Mouse (Mus musculus): ENCODE measurements around the gene Iqce.

Gene Iqce

GRCm38 (mm10) chr5:140662741-140663592 lies 39.2 kb downstream of the Iqce start:
- Histone ChIP-seq H3K36me3 (ENCODE audit: insufficient read depth, low read length) (peaks cover 16% of the 10 kb centered on the region), H3K4me3 (replicated peaks; ENCODE audit: low read length) (peak overlapping the region; percentile 52), H3K9me3 (ENCODE audit: low read length) (peaks cover 5% of the 10 kb centered on the region), H3K27me3 (ENCODE audit: insufficient read depth, low read length) (peaks cover 12% of the 10 kb centered on the region), H3K4me1 (replicated peaks; ENCODE audit: low read depth, low read length) (peaks cover 36% of the 10 kb centered on the region)
- TF ChIP-seq CTCF (conservative IDR thresholded peaks at IDR 0.05; ENCODE audit: low read length) = no peak
- TF ChIP-seq POU5F1 (IDR thresholded peaks at IDR 0.05; ENCODE audit: borderline replicate concordance, low read length) = no peak
- no peak for TF ChIP-seq NANOG (IDR thresholded peaks at IDR 0.05; ENCODE audit: borderline replicate concordance, low read length)

- TF ChIP-seq CTCF (conservative IDR thresholded peaks at IDR 0.05; ENCODE audit: low read length) = no peak
- no peak for TF ChIP-seq POU5F1 (IDR thresholded peaks at IDR 0.05; ENCODE audit: borderline replicate concordance, low read length)
- Histone ChIP-seq H3K27me3 (ENCODE audit: insufficient read depth, low read length) (peaks cover 12% of the 10 kb centered on the region), H3K36me3 (ENCODE audit: insufficient read depth, low read length) (peaks cover 11% of the 10 kb centered on the region), H3K4me3 (replicated peaks; ENCODE audit: low read length) (peak overlapping the region; percentile 52), H3K4me1 (replicated peaks; ENCODE audit: low read depth, low read length) (peaks cover 36% of the 10 kb centered on the region), H3K9me3 (ENCODE audit: low read length) (no peaks in the 10 kb centered on the region)
Observed at GRCm38 (mm10) chr5:140661875-140662643, 40.1 kb downstream of the Iqce start.

- H3K4me3 ChIP-seq (replicated peaks; ENCODE audit: low read length) = 0 out of 2 replicates have a peak overlapping the region, but pooled peaks have one; percentile 52
- peaks cover 36% of the 10 kb centered on the region for H3K4me1 ChIP-seq (replicated peaks; ENCODE audit: low read depth, low read length)
- TF ChIP-seq CTCF (conservative IDR thresholded peaks at IDR 0.05; ENCODE audit: low read length) = no peak
- no peak for TF ChIP-seq NANOG (IDR thresholded peaks at IDR 0.05; ENCODE audit: borderline replicate concordance, low read length)
- no peak for TF ChIP-seq POU5F1 (IDR thresholded peaks at IDR 0.05; ENCODE audit: borderline replicate concordance, low read length)
- H3K9me3 ChIP-seq (ENCODE audit: low read length) = no peaks in the 10 kb centered on the region
- H3K36me3 ChIP-seq (ENCODE audit: insufficient read depth, low read length) = peaks cover 10% of the 10 kb centered on the region
- H3K27me3 ChIP-seq (ENCODE audit: insufficient read depth, low read length) = peaks cover 12% of the 10 kb centered on the region
Observed at GRCm38 (mm10) chr5:140661427-140661826, 40.8 kb downstream of the Iqce start.

DNA sequence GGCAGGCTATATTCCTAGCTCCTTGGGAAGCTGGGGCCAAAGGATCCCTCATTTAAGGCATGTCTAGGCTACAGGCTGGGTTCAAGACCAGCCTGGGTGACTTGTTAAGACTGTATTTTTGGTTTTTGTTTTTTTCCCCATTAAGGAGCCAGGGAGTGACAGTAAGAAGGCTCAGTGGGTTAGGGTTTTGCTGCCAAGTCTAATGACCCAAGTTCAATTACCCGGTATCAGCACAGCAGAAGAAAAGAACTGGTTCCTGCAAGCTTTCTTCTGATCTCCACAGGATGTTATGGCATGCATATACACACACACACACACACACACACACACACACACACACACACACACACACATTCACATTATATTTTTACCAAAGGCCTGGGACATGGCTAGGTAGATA lies 41.8 kb downstream of the Iqce start:
- H3K4me3 ChIP-seq (replicated peaks; ENCODE audit: low read length) = no peak overlapping the region
- H3K36me3 ChIP-seq (ENCODE audit: insufficient read depth, low read length) = peaks cover 10% of the 10 kb centered on the region; the same call in 1 of the 2 replicates
- H3K9me3 ChIP-seq (ENCODE audit: low read length) = no peaks in the 10 kb centered on the region
- no peak for TF ChIP-seq CTCF (conservative IDR thresholded peaks at IDR 0.05; ENCODE audit: low read length)
- no peak for TF ChIP-seq POU5F1 (IDR thresholded peaks at IDR 0.05; ENCODE audit: borderline replicate concordance, low read length)
- TF ChIP-seq NANOG (IDR thresholded peaks at IDR 0.05; ENCODE audit: borderline replicate concordance, low read length) = no peak
- H3K27me3 ChIP-seq (ENCODE audit: insufficient read depth, low read length) = peaks cover 12% of the 10 kb centered on the region
- H3K4me1 ChIP-seq (replicated peaks; ENCODE audit: low read depth, low read length) = peaks cover 38% of the 10 kb centered on the region

DNA sequence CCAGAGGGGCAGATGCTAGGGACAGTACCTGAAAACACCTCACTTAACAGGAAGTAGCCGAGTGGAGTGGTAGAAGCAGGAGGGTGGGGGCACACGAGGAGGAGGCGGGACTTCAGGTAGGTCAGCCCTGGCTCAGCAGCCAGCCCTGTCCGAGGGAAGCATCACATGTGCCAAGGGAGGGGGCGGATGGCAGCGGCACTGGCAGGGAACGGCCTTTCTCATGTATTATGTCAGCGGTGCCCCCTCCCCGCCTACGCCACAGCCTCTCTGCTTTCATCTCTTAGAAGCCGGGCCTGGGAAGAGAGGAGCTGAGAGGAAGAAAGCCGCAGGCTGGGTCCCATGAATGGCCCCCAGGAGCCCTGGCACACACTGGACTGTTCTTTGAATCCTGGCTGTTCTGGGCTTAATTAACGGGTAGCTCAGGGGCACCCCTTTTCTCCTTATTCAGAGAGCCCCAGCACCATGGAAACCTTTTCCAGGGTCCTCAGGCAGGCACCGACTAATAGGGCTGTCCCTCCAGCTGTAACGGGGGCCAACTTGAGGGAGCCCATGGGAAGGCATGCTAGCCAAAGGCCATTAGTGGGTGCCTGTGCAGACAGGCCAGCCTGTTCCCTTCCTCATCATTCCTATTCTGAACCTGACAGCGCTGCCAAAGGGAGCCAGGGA lies 42.4 kb downstream of the Iqce start:
- Histone ChIP-seq H3K4me3 (replicated peaks; ENCODE audit: low read length) (peak overlapping the region; percentile 37), H3K9me3 (ENCODE audit: low read length) (no peaks in the 10 kb centered on the region), H3K4me1 (replicated peaks; ENCODE audit: low read depth, low read length) (peaks cover 45% of the 10 kb centered on the region), H3K27me3 (ENCODE audit: insufficient read depth, low read length) (peaks cover 12% of the 10 kb centered on the region), H3K36me3 (ENCODE audit: insufficient read depth, low read length) (peaks cover 4% of the 10 kb centered on the region; the same call in 1 of the 2 replicates)
- TF ChIP-seq CTCF (conservative IDR thresholded peaks at IDR 0.05; ENCODE audit: low read length) = no peak
- TF ChIP-seq POU5F1 (IDR thresholded peaks at IDR 0.05; ENCODE audit: borderline replicate concordance, low read length) = no peak

DNA sequence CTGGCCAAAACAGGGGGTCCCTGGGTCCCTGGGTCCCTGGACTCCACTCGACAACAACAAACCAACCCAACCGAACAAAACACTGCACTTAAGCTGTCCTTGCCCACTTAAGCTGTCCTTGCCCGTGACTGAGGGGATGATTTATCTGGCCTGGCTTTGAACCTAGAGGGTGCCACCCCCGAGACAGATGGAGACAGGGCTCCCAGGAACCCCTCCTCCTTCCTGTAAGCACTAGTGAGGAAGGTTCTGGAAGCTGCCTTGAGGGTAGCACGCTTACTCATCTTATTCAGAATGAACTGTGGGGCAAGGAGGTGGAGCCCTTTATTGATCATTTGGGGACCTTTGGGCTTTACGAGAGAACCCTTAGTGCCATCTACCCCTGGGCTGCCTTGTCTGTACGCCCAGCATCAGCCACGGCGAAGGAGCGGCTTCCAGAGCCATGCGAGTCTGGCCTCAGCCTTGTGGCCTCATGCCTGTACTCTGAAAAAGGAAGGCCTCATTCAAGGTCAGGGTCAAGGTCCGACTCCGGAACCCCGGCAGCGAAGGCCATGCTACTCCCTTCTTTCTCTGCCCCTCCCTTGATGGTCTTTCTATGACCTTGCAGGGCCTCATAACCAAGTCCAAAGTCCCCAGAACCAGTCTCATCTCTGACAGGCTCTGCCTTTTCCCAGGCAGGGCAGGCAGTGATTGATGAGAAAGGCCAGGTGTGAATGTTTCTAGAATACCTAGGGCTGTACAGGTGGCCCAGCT lies 47.9 kb downstream of the Iqce start:
- Histone ChIP-seq H3K36me3 (ENCODE audit: insufficient read depth, low read length) (no peaks in the 10 kb centered on the region), H3K9me3 (ENCODE audit: low read length) (no peaks in the 10 kb centered on the region), H3K4me3 (replicated peaks; ENCODE audit: low read length) (no peak overlapping the region), H3K27me3 (ENCODE audit: insufficient read depth, low read length) (peaks cover 33% of the 10 kb centered on the region), H3K4me1 (replicated peaks; ENCODE audit: low read depth, low read length) (peaks cover 34% of the 10 kb centered on the region)
- TF ChIP-seq NANOG (IDR thresholded peaks at IDR 0.05; ENCODE audit: borderline replicate concordance, low read length) (no peak), POU5F1 (IDR thresholded peaks at IDR 0.05; ENCODE audit: borderline replicate concordance, low read length) (no peak), CTCF (conservative IDR thresholded peaks at IDR 0.05; ENCODE audit: low read length) (no peak)

DNA sequence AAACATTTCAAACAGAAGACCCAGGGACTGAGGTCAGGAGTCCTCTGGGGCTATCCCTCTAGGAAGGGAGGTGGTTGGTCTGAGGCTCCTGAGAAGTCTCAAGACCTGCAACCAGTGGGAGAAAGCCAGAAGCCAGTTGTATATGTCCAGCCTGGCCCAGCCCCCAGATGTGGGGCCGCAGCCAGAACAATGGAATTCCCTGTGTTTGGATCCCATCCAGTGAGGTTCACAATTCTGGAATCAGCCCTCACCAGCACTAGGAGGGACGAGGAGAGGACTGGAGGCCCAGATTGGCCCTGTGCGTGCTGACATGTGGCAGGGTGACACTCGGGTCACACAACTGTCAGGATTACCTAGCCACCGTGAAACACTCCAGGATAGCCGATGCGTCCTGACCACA lies 49.6 kb downstream of the Iqce start:
- TF ChIP-seq NANOG (IDR thresholded peaks at IDR 0.05; ENCODE audit: borderline replicate concordance, low read length) (no peak), CTCF (conservative IDR thresholded peaks at IDR 0.05; ENCODE audit: low read length) (no peak), POU5F1 (IDR thresholded peaks at IDR 0.05; ENCODE audit: borderline replicate concordance, low read length) (no peak)
- H3K27me3 ChIP-seq (ENCODE audit: insufficient read depth, low read length) = peaks cover 33% of the 10 kb centered on the region
- H3K36me3 ChIP-seq (ENCODE audit: insufficient read depth, low read length) = no peaks in the 10 kb centered on the region
- H3K4me1 ChIP-seq (replicated peaks; ENCODE audit: low read depth, low read length) = peaks cover 38% of the 10 kb centered on the region
- peaks cover 8% of the 10 kb centered on the region for H3K9me3 ChIP-seq (ENCODE audit: low read length)
- H3K4me3 ChIP-seq (replicated peaks; ENCODE audit: low read length) = no peak overlapping the region

All from E14TG2a.4 (cell line).